Mouse (Mus musculus): ENCODE measurements around the gene Olfr816.
"Not testable (repeated sequence)": the region's sequence is repeated elsewhere in the genome, so short reads cannot be mapped to it uniquely, and the experiment has no call there.

Gene Olfr816

GRCm38 (mm10) chr10:129915497-129915896 is at the start of gene Olfr816:
Olfr816 (minus strand) TSS chr10:129915597.
- no peak for DNase-seq

GRCm38 (mm10) chr10:129949000-129949399 is 33.6 kb upstream of the Olfr816 start, which contains the start of gene Olfr818:
Olfr818 (minus strand) TSS chr10:129949100.
- DNase-seq, result no peak

GRCm38 (mm10) chr10:129905767-129906166 is 9.6 kb downstream of the Olfr816 start, which contains the start of gene Olfr815:
Olfr815 (minus strand) TSS chr10:129905867.
- DNase-seq, result not testable (repeated sequence)

GRCm38 (mm10) chr10:129885934-129886333 is 29.5 kb downstream of the Olfr816 start:
- no peak for DNase-seq

GRCm38 (mm10) chr10:129885496-129885895 is 29.9 kb downstream of the Olfr816 start:
- not testable (repeated sequence) for DNase-seq

- DNase-seq, result not testable (repeated sequence)
These were observed 35.6 kb downstream of the Olfr816 start, which contains the start of gene Olfr814 for GRCm38 (mm10) chr10:129879751-129880150. Olfr814 (minus strand) TSS chr10:129879851.
